Mouse (Mus musculus) C2C12 (cell line): ENCODE data around the gene Gfap.

ENCODE experiments used
- CTCF ChIP-seq: IDR thresholded peaks from one replicate; pipeline ENCODE4 v1.5.1; 2011; ENCODE audit not compliant: control insufficient read depth, insufficient read depth, insufficient read length
- FOSL1 ChIP-seq: IDR thresholded peaks from one replicate; pipeline ENCODE4 v1.8.0; 2011; ENCODE audit warnings: mild to moderate bottlenecking, low read length; ENCODE audit not compliant: poor library complexity, insufficient read depth, severe bottlenecking

- TF ChIP-seq CTCF = no peak
- TF ChIP-seq FOSL1 = no peak
Observed at GRCm38 (mm10) chr11:102921491-102921890, 20.8 kb upstream of the Gfap start.
